Mouse (Mus musculus): Measurements from ENCODE around the gene Rnft2. TPM values are rescaled to one million over a fixed set of nuclear protein-coding genes. Genes with fewer than 3 reads are reported as not detected.
A peak's percentile ranks its signal among the peaks of the same experiment; 100 is the strongest.

Gene Rnft2
- polyA plus RNA-seq, 1 experiment from 2014 or later = 3.4 TPM

- ATAC-seq (ENCODE audit: insufficient read depth) (no peak), DNase-seq (no peak)
- Histone ChIP-seq H3K4me3 (ENCODE audit: low read depth, low read length) (no peak overlapping the region), H3K4me1 (ENCODE audit: insufficient read depth) (0 out of 2 replicates have a peak, but pooled peaks cover 7% of the 10 kb centered on the region), H3K36me3 (ENCODE audit: insufficient read depth) (peaks cover 34% of the 10 kb centered on the region), H3K9me3 (ENCODE audit: low read depth, low read length) (no peaks in the 10 kb centered on the region), H3K4me2 (no peak overlapping the region), H3K9ac (no peak overlapping the region), H3K27ac (ENCODE audit: low read depth) (no peak overlapping the region), H3K27me3 (ENCODE audit: insufficient read depth, low read length) (no peaks in the 10 kb centered on the region)
- WGBS = 76% methylated on average over 9 of the region's 9 CpGs
- TF ChIP-seq CTCF (IDR thresholded peaks at IDR 0.05; ENCODE audit: low read depth) = no peak
Observed at GRCm38 (mm10) chr5:118264279-118264678, 19.4 kb upstream of the Rnft2 start.

DNA sequence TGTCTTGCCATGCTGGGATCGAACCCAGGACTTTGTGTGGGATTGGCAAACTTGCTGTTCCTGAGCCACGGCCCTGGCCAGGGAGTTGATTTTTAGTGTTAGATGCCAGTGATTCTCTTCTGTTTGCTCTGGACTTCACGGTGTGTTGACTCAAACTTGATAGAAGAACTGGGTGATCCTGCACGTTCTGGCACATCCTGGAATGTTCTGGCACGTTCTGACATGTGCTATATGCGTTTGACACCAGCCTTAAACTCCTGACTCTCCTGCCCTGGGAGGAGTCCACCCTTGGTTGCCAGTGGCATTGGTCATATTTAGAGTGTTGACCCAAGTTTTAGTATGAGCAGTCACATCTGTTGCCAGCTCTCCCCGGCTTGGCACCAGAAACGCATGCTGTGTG is 17.5 kb upstream of the Rnft2 start:
- H3K9ac ChIP-seq = no peak overlapping the region
- H3K4me2 ChIP-seq = no peak overlapping the region
- no peak for TF ChIP-seq CTCF (IDR thresholded peaks at IDR 0.05; ENCODE audit: low read depth)
- H3K4me1 ChIP-seq (ENCODE audit: insufficient read depth) = 0 out of 2 replicates have a peak, but pooled peaks cover 7% of the 10 kb centered on the region
- no peak overlapping the region for H3K27ac ChIP-seq (ENCODE audit: low read depth)
- H3K9me3 ChIP-seq (ENCODE audit: low read depth, low read length) = no peaks in the 10 kb centered on the region
- no peak overlapping the region for H3K4me3 ChIP-seq (ENCODE audit: low read depth, low read length)
- 83% methylated on average over 8 of the region's 8 CpGs for WGBS
- ATAC-seq (ENCODE audit: insufficient read depth) = no peak
- H3K36me3 ChIP-seq (ENCODE audit: insufficient read depth) = peaks cover 44% of the 10 kb centered on the region
- no peak for DNase-seq
- H3K27me3 ChIP-seq (ENCODE audit: insufficient read depth, low read length) = no peaks in the 10 kb centered on the region

DNA sequence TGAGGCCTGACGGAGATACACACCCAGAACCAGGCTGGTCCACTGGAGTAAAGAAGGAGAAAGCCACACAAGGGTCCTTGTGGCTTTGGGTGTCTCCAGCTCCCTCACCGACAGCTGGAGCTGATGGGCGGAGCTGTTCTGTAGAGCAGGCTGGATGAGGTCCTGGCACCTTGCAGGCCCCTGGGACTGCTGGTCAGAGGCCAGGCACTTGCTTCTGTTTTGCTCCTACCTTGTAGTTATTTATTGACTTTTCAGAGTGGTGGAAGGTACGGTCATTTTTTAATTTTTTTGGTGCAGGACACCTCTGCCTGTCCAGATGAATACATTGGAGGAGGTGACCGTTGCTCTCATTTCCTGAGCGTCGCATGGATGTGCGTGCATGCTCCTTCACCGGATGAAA is 16.3 kb upstream of the Rnft2 start:
- no peak for DNase-seq
- Histone ChIP-seq H3K4me1 (ENCODE audit: insufficient read depth) (0 out of 2 replicates have a peak, but pooled peaks cover 7% of the 10 kb centered on the region), H3K4me2 (no peak overlapping the region), H3K9ac (no peak overlapping the region), H3K4me3 (ENCODE audit: low read depth, low read length) (no peak overlapping the region), H3K27me3 (ENCODE audit: insufficient read depth, low read length) (no peaks in the 10 kb centered on the region), H3K27ac (ENCODE audit: low read depth) (no peak overlapping the region), H3K9me3 (ENCODE audit: low read depth, low read length) (no peaks in the 10 kb centered on the region), H3K36me3 (ENCODE audit: insufficient read depth) (peaks cover 53% of the 10 kb centered on the region)
- no peak for TF ChIP-seq CTCF (IDR thresholded peaks at IDR 0.05; ENCODE audit: low read depth)
- WGBS = 91% methylated on average over 9 of the region's 9 CpGs
- ATAC-seq (ENCODE audit: insufficient read depth) = no peak

- TF ChIP-seq CTCF (IDR thresholded peaks at IDR 0.05; ENCODE audit: low read depth) = no peak
- ATAC-seq (ENCODE audit: insufficient read depth) (no peak), DNase-seq (no peak)
- 92% methylated on average over 11 of the region's 11 CpGs for WGBS
- peaks cover 55% of the 10 kb centered on the region for H3K36me3 ChIP-seq (ENCODE audit: insufficient read depth)
- H3K27ac ChIP-seq (ENCODE audit: low read depth) = no peak overlapping the region
- H3K27me3 ChIP-seq (ENCODE audit: insufficient read depth, low read length) = no peaks in the 10 kb centered on the region
- no peak overlapping the region for H3K9ac ChIP-seq
- no peak overlapping the region for H3K4me3 ChIP-seq (ENCODE audit: low read depth, low read length)
- no peak overlapping the region for H3K4me2 ChIP-seq
- H3K4me1 ChIP-seq (ENCODE audit: insufficient read depth) = 0 out of 2 replicates have a peak, but pooled peaks cover 7% of the 10 kb centered on the region
- no peaks in the 10 kb centered on the region for H3K9me3 ChIP-seq (ENCODE audit: low read depth, low read length)
Observed at GRCm38 (mm10) chr5:118260642-118261041, 15.7 kb upstream of the Rnft2 start.

DNA sequence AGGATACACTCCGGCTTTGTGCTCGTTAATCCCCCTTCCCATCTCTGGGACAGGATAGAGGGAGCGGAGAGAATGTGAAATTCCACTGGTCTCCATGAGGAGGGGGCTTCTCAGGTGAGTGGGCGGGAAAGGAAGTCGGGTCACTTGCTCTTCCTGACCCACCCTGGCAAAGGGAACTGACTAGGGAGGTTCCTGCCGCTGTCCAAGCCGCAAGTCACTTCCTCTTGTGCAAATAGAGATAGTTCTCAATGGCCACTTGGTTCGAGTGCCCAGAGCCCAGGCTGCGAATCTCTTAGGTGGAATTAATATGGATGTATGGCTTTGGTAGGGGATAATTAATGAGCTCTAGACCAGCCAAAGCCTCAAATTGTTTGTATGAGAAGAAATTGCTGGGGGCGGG is 15.1 kb upstream of the Rnft2 start:
- Histone ChIP-seq H3K9me3 (ENCODE audit: low read depth, low read length) (no peaks in the 10 kb centered on the region), H3K4me1 (ENCODE audit: insufficient read depth) (0 out of 2 replicates have a peak, but pooled peaks cover 7% of the 10 kb centered on the region), H3K27me3 (ENCODE audit: insufficient read depth, low read length) (no peaks in the 10 kb centered on the region), H3K4me2 (no peak overlapping the region), H3K4me3 (ENCODE audit: low read depth, low read length) (no peak overlapping the region), H3K36me3 (ENCODE audit: insufficient read depth) (peaks cover 56% of the 10 kb centered on the region), H3K9ac (no peak overlapping the region), H3K27ac (ENCODE audit: low read depth) (no peak overlapping the region; the same call in 1 of the 2 replicates)
- ATAC-seq (ENCODE audit: insufficient read depth) (no peak), DNase-seq (no peak)
- whole genome bisulfite sequencing = 64% methylated on average over 10 of the region's 10 CpGs
- TF ChIP-seq CTCF (IDR thresholded peaks at IDR 0.05; ENCODE audit: low read depth) = no peak

- Histone ChIP-seq H3K27me3 (ENCODE audit: insufficient read depth, low read length) (no peaks in the 10 kb centered on the region), H3K4me1 (ENCODE audit: insufficient read depth) (0 out of 2 replicates have a peak, but pooled peaks cover 7% of the 10 kb centered on the region), H3K4me3 (ENCODE audit: low read depth, low read length) (no peak overlapping the region), H3K36me3 (ENCODE audit: insufficient read depth) (peaks cover 56% of the 10 kb centered on the region), H3K27ac (ENCODE audit: low read depth) (peak overlapping the region; percentile 42; the same call in 1 of the 2 replicates), H3K9ac (no peak overlapping the region), H3K4me2 (no peak overlapping the region), H3K9me3 (ENCODE audit: low read depth, low read length) (no peaks in the 10 kb centered on the region)
- WGBS = 69% methylated on average over 6 of the region's 6 CpGs
- no peak for TF ChIP-seq CTCF (IDR thresholded peaks at IDR 0.05; ENCODE audit: low read depth)
- peak; percentile 36 for DNase-seq
- ATAC-seq (ENCODE audit: insufficient read depth) = no peak
Observed at GRCm38 (mm10) chr5:118259636-118260035, 14.7 kb upstream of the Rnft2 start.

GRCm38 (mm10) chr5:118259152-118259551 is 14.2 kb upstream of the Rnft2 start:
- peaks cover 56% of the 10 kb centered on the region for H3K36me3 ChIP-seq (ENCODE audit: insufficient read depth)
- 53% methylated on average over 6 of the region's 6 CpGs for WGBS

More at GRCm38 (mm10) chr5:118259152-118259551, 14.2 kb upstream of the Rnft2 start:
- Histone ChIP-seq H3K27me3 (ENCODE audit: insufficient read depth, low read length) (no peaks in the 10 kb centered on the region), H3K4me3 (ENCODE audit: low read depth, low read length) (no peak overlapping the region), H3K4me2 (no peak overlapping the region), H3K9me3 (ENCODE audit: low read depth, low read length) (no peaks in the 10 kb centered on the region), H3K27ac (ENCODE audit: low read depth) (0 out of 2 replicates have a peak overlapping the region, but pooled peaks have one; percentile 42), H3K9ac (no peak overlapping the region), H3K4me1 (ENCODE audit: insufficient read depth) (0 out of 2 replicates have a peak, but pooled peaks cover 7% of the 10 kb centered on the region)
- DNase-seq = peak; percentile 29
- no peak for ATAC-seq (ENCODE audit: insufficient read depth)
- no peak for TF ChIP-seq CTCF (IDR thresholded peaks at IDR 0.05; ENCODE audit: low read depth)

Measured in lung, embryonic 14.5 days (tissue).